Comparison of ENCODE assay signal across 7 mouse cellular contexts in the genomic region with DNA sequence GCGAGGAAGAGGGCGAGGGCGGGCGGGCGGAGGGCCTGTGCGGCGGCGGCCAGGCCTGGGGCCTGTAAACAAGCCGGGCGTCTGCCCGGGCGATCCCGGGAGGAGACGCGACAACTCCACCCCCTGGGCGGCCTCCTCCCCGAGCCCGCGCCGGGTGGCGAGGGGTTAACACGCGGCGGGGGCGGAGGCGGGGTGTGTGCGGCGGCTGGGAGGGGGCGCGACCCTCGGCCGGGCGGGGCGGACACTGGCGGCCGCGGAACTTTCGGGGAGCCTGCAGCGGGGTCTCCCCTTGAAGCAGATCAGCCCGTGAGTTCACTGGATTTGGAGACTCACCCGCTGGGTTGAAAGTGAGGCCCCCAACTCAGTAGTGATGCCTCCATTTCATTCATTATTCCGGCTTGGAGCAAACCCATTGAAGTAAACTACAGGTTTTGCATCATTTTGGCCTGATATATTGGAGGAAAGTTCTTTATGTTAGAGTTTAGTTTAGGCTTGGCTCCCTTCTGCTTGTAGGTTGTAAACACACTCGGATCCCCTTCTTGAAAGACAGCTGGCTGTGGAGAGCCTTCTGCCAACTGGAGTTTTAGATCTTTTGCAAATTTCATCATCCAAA. TPM values are rescaled to one million over a fixed set of nuclear protein-coding genes. Genes with fewer than 3 reads are reported as not detected.
A peak's percentile ranks its signal among the peaks of the same experiment; 100 is the strongest.
DNase-seq lines count a peak whose midpoint lies in the region; ATAC-seq and TF ChIP-seq lines count a peak whose summit lies in the region.

No protein-coding gene starts in this region.

- H3K4me2 ChIP-seq in limb, embryonic 12.5 days: peak overlapping the region; percentile 71
- peak overlapping the region; percentile 76 for H3K4me2 ChIP-seq in midbrain, embryonic 13.5 days (replicated peaks)

- H3K9me3 ChIP-seq in limb, embryonic 12.5 days: no peaks in the 10 kb centered on the region
- no peaks in the 10 kb centered on the region for H3K9me3 ChIP-seq in midbrain, embryonic 13.5 days

- H3K4me3 ChIP-seq in limb, embryonic 12.5 days (replicated peaks): peak overlapping the region; percentile 93
- peak overlapping the region; percentile 75 for H3K4me3 ChIP-seq in midbrain, embryonic 13.5 days (replicated peaks)
- peak overlapping the region; percentile 75 for H3K4me3 ChIP-seq in spleen, adult 2 months (ENCODE audit: extremely low read depth, insufficient read depth, insufficient read length)

- WGBS in limb, embryonic 12.5 days: under 1% methylated on average over 42 of the region's 43 CpGs
- WGBS in midbrain, embryonic 13.5 days: under 1% methylated on average over 34 of the region's 43 CpGs
- under 1% methylated on average over 38 of the region's 43 CpGs for WGBS in spleen, adult 2 months

- no peaks in the 10 kb centered on the region for H3K27me3 ChIP-seq in limb, embryonic 12.5 days
- no peaks in the 10 kb centered on the region for H3K27me3 ChIP-seq in midbrain, embryonic 13.5 days
- no peaks in the 10 kb centered on the region for H3K27me3 ChIP-seq in spleen, adult 2 months (ENCODE audit: control insufficient read depth, insufficient read depth, low read length)

- peak overlapping the region; percentile 97 for H3K27ac ChIP-seq in limb, embryonic 12.5 days
- peak overlapping the region; percentile 97 for H3K27ac ChIP-seq in midbrain, embryonic 13.5 days
- H3K27ac ChIP-seq in spleen, adult 2 months (ENCODE audit: insufficient read depth, low read length): peak overlapping the region; percentile 84; the same call in 1 of the 2 replicates

- no peaks in the 10 kb centered on the region for H3K36me3 ChIP-seq in limb, embryonic 12.5 days
- no peaks in the 10 kb centered on the region for H3K36me3 ChIP-seq in midbrain, embryonic 13.5 days
- no peaks in the 10 kb centered on the region for H3K36me3 ChIP-seq in spleen, adult 2 months (ENCODE audit: control insufficient read depth, insufficient read depth, low read length)

- no peak for TF ChIP-seq CTCF in spleen, adult 2 months (IDR thresholded peaks at IDR 0.05; ENCODE audit: extremely low read depth, insufficient read depth, insufficient read length, insufficient replicate concordance)

- peak; percentile 71 to 75 for DNase-seq in adrenal gland, adult 18-20 months (ENCODE audit: low spot score in 2 of 2)
- peak; percentile 83 for DNase-seq in embryo, embryonic 9.5 days (ENCODE audit: extremely low spot score)
- DNase-seq in kidney, adult 18-20 months: peak; percentile 68
- DNase-seq in spleen, adult 2 months (ENCODE audit: low read depth in 1 of 2, low spot score in 2 of 2): peak in 1 of 2 experiments; percentile 37

- TF ChIP-seq POLR2A in spleen, adult 2 months (IDR thresholded peaks at IDR 0.05; ENCODE audit: low read depth, low read length): no peak

- peak overlapping the region; percentile 99 for H3K9ac ChIP-seq in limb, embryonic 12.5 days (replicated peaks)
- H3K9ac ChIP-seq in midbrain, embryonic 13.5 days (replicated peaks): peak overlapping the region; percentile 97

- peak; percentile 25 for ATAC-seq in granulocyte monocyte progenitor cell, adult 5-6 weeks (replicated peaks; ENCODE audit: poor library complexity, severe bottlenecking)
- peak; percentile 54 for ATAC-seq in limb, embryonic 12.5 days (ENCODE audit: insufficient number of reproducible peaks, insufficient read depth, low FRiP score, low TSS enrichment, low read depth)
- ATAC-seq in midbrain, embryonic 13.5 days: peak; percentile 71

- H3K4me1 ChIP-seq in limb, embryonic 12.5 days (replicated peaks): peaks cover 27% of the 10 kb centered on the region
- H3K4me1 ChIP-seq in midbrain, embryonic 13.5 days (replicated peaks): peaks cover 33% of the 10 kb centered on the region
- H3K4me1 ChIP-seq in spleen, adult 2 months (ENCODE audit: control insufficient read depth, insufficient read depth, insufficient read length): no peaks in the 10 kb centered on the region; the same call in none of the 2 replicates

RNA-seq across cellular contexts. Expression of gene Ppm1a, which starts 4.5 kb away (rescaled TPM):
- 100 to 1,000 TPM; 235 to 281 TPM for total RNA-seq in adrenal gland, adult 18-20 months (2021)
- total RNA-seq in granulocyte monocyte progenitor cell, adult 5-6 weeks (2014; fragmentation: Nextera tagmentation): 52.5 and 63.6 TPM in 2 replicates
- total RNA-seq in granulocyte monocyte progenitor cell, adult 5-6 weeks (2017): 104 and 111 TPM in 2 replicates
- 66.8 and 68.0 TPM in 2 replicates for polyA plus RNA-seq in limb, embryonic 12.5 days (2016; fragmentation: Nextera tagmentation; extraction: Ambion mirVana)
- 47.3 and 57.7 TPM in 2 replicates for polyA plus RNA-seq in midbrain, embryonic 13.5 days (2015; fragmentation: Nextera tagmentation; extraction: Ambion mirVana)
- 12.5 and 15.2 TPM in 2 replicates for polyA plus RNA-seq in spleen, adult 2 months (2012; rRNA removed)
